Mouse (Mus musculus): ENCODE data around the gene Gm27179. TPM values are rescaled to one million over a fixed set of nuclear protein-coding genes. Genes with fewer than 3 reads are reported as not detected.
"Not testable (repeated sequence)": the region's sequence is repeated elsewhere in the genome, so short reads cannot be mapped to it uniquely, and the experiment has no call there.

The Gm27179 gene
- polyA plus RNA-seq, 1 experiment from 2014 or later, result not detected

- not testable (repeated sequence) for H3K4me1 ChIP-seq (ENCODE audit: control insufficient read depth in 2 of 2, insufficient read depth in 2 of 2, low read length in 2 of 2); H3K9me3 ChIP-seq (ENCODE audit: control insufficient read depth, low read length); H3K9ac ChIP-seq (ENCODE audit: low read length); ATAC-seq (ENCODE audit: insufficient number of reproducible peaks, insufficient read depth, low FRiP score, low read depth); H3K4me2 ChIP-seq (ENCODE audit: low read length); H3K4me3 ChIP-seq (ENCODE audit: control insufficient read depth in 1 of 2, insufficient read depth in 1 of 2, low read depth in 1 of 2, low read length in 2 of 2); H3K36me3 ChIP-seq (ENCODE audit: control insufficient read depth, insufficient read depth, low read length); H3K27ac ChIP-seq (replicated peaks in 1 of 2; ENCODE audit: control insufficient read depth in 1 of 2, insufficient read depth in 1 of 2, low read depth in 2 of 2, low read length in 2 of 2); H3K27me3 ChIP-seq (ENCODE audit: control insufficient read depth, insufficient read depth, low read length)
- WGBS, result no CpG with 5 or more reads among the region's 8 CpGs
Measured at GRCm38 (mm10) chr14:69470122-69470708, 42.1 kb downstream of the Gm27179 start.

- not testable (repeated sequence) for H3K4me3 ChIP-seq (ENCODE audit: control insufficient read depth in 1 of 2, insufficient read depth in 1 of 2, low read depth in 1 of 2, low read length in 2 of 2); H3K4me2 ChIP-seq (ENCODE audit: low read length); H3K36me3 ChIP-seq (ENCODE audit: control insufficient read depth, insufficient read depth, low read length); H3K27ac ChIP-seq (replicated peaks in 1 of 2; ENCODE audit: control insufficient read depth in 1 of 2, insufficient read depth in 1 of 2, low read depth in 2 of 2, low read length in 2 of 2); H3K9me3 ChIP-seq (ENCODE audit: control insufficient read depth, low read length); H3K9ac ChIP-seq (ENCODE audit: low read length); H3K27me3 ChIP-seq (ENCODE audit: control insufficient read depth, insufficient read depth, low read length); ATAC-seq (ENCODE audit: insufficient number of reproducible peaks, insufficient read depth, low FRiP score, low read depth); H3K4me1 ChIP-seq (ENCODE audit: control insufficient read depth in 2 of 2, insufficient read depth in 2 of 2, low read length in 2 of 2)
- WGBS, result no CpG with 5 or more reads among the region's 17 CpGs
Measured at GRCm38 (mm10) chr14:69467612-69468366, 44.6 kb downstream of the Gm27179 start.

GRCm38 (mm10) chr14:69464465-69464864 lies 47.9 kb downstream of the Gm27179 start:
- not testable (repeated sequence) for H3K36me3 ChIP-seq (ENCODE audit: control insufficient read depth, insufficient read depth, low read length); ATAC-seq (ENCODE audit: insufficient number of reproducible peaks, insufficient read depth, low FRiP score, low read depth); H3K9ac ChIP-seq (ENCODE audit: low read length); H3K4me1 ChIP-seq (ENCODE audit: control insufficient read depth in 2 of 2, insufficient read depth in 2 of 2, low read length in 2 of 2); H3K27ac ChIP-seq (replicated peaks in 1 of 2; ENCODE audit: control insufficient read depth in 1 of 2, insufficient read depth in 1 of 2, low read depth in 2 of 2, low read length in 2 of 2); H3K27me3 ChIP-seq (ENCODE audit: control insufficient read depth, insufficient read depth, low read length); H3K4me2 ChIP-seq (ENCODE audit: low read length); H3K9me3 ChIP-seq (ENCODE audit: control insufficient read depth, low read length); H3K4me3 ChIP-seq (ENCODE audit: control insufficient read depth in 1 of 2, insufficient read depth in 1 of 2, low read depth in 1 of 2, low read length in 2 of 2)
- WGBS, result no CpG with 5 or more reads among the region's 4 CpGs

Other genes starting within 250 kb of the Gm27179 start
- not detected in 2 replicates for gene Synb, start 218.2 kb downstream of the Gm27179 start, polyA plus RNA-seq (2014; fragmentation: Nextera tagmentation; extraction: Ambion mirVana)
- not detected in 2 replicates for gene Gm16867, start 9.2 kb downstream of the Gm27179 start, polyA plus RNA-seq (2014; fragmentation: Nextera tagmentation; extraction: Ambion mirVana)
- 23.0 and 23.5 TPM in 2 replicates for gene Entpd4b, start 42.9 kb upstream of the Gm27179 start, polyA plus RNA-seq (2014; fragmentation: Nextera tagmentation; extraction: Ambion mirVana)

Measured in heart, embryonic 14.5 days (tissue).